Mouse (Mus musculus): ENCODE results near the gene Tnfrsf1b.

Tnfrsf1b gene

GRCm38 (mm10) chr4:145220001-145220400, 26.7 kb downstream of the Tnfrsf1b start:
- no peak for DNase-seq (ENCODE audit: low spot score in 2 of 2)

GRCm38 (mm10) chr4:145219240-145219985, 27.3 kb downstream of the Tnfrsf1b start:
- DNase-seq (ENCODE audit: low spot score in 2 of 2) = peak; percentile 47 to 73

GRCm38 (mm10) chr4:145217837-145218236, 28.8 kb downstream of the Tnfrsf1b start:
- DNase-seq (ENCODE audit: low spot score in 2 of 2) = no peak

GRCm38 (mm10) chr4:145217046-145217445, 29.6 kb downstream of the Tnfrsf1b start:
- no peak for DNase-seq (ENCODE audit: low spot score in 2 of 2)

GRCm38 (mm10) chr4:145215396-145215795, 31.3 kb downstream of the Tnfrsf1b start:
- DNase-seq (ENCODE audit: low spot score in 2 of 2) = no peak

GRCm38 (mm10) chr4:145214786-145215174, 31.9 kb downstream of the Tnfrsf1b start:
- peak in 1 of 2 experiments; percentile 17 for DNase-seq (ENCODE audit: low spot score in 2 of 2)

GRCm38 (mm10) chr4:145213999-145214785, 32.5 kb downstream of the Tnfrsf1b start:
- DNase-seq (ENCODE audit: low spot score in 2 of 2) = peak; percentile 89 to 94

- DNase-seq (ENCODE audit: low spot score in 2 of 2) = no peak
These were observed 35.6 kb downstream of the Tnfrsf1b start for GRCm38 (mm10) chr4:145211076-145211475.

- DNase-seq (ENCODE audit: low spot score in 2 of 2) = no peak
These were observed 36.1 kb downstream of the Tnfrsf1b start for GRCm38 (mm10) chr4:145210564-145210963.

- DNase-seq (ENCODE audit: low spot score in 2 of 2) = no peak
These were observed 37.0 kb downstream of the Tnfrsf1b start for GRCm38 (mm10) chr4:145209690-145210088.

GRCm38 (mm10) chr4:145209076-145209689, 37.5 kb downstream of the Tnfrsf1b start:
- no peak for DNase-seq (ENCODE audit: low spot score in 2 of 2)

- DNase-seq (ENCODE audit: low spot score in 2 of 2) = no peak
These were observed 38.8 kb downstream of the Tnfrsf1b start for GRCm38 (mm10) chr4:145207718-145208371.

- DNase-seq (ENCODE audit: low spot score in 2 of 2) = no peak
These were observed 41.9 kb downstream of the Tnfrsf1b start for GRCm38 (mm10) chr4:145204779-145205178.

- no peak for DNase-seq (ENCODE audit: low spot score in 2 of 2)
These were observed 43.4 kb downstream of the Tnfrsf1b start for GRCm38 (mm10) chr4:145203305-145203704.

- no peak for DNase-seq (ENCODE audit: low spot score in 2 of 2)
These were observed 45.2 kb downstream of the Tnfrsf1b start for GRCm38 (mm10) chr4:145201424-145201823.

GRCm38 (mm10) chr4:145199982-145200699, 46.5 kb downstream of the Tnfrsf1b start:
- peak; percentile 45 to 63 for DNase-seq (ENCODE audit: low spot score in 2 of 2)

- peak in 1 of 2 experiments; percentile 60 for DNase-seq (ENCODE audit: low spot score in 2 of 2)
These were observed 50.1 kb downstream of the Tnfrsf1b start for GRCm38 (mm10) chr4:145196586-145196985.

- DNase-seq (ENCODE audit: low spot score in 2 of 2) = no peak
These were observed 51.5 kb downstream of the Tnfrsf1b start for GRCm38 (mm10) chr4:145195172-145195571.

- DNase-seq (ENCODE audit: low spot score in 2 of 2) = peak; percentile 93 to 97
These were observed 52.0 kb downstream of the Tnfrsf1b start, which contains the start of gene Vps13d for GRCm38 (mm10) chr4:145194559-145195162. Vps13d (minus strand) TSS chr4:145195005.

GRCm38 (mm10) chr4:145193991-145194511, 52.6 kb downstream of the Tnfrsf1b start:
- peak in 1 of 2 experiments; percentile 56 for DNase-seq (ENCODE audit: low spot score in 2 of 2)

Measured in spleen, postnatal 10 days (tissue).